Mouse (Mus musculus) heart, embryonic 10.5 days (tissue): ENCODE measurements around the gene Vipr2. TPM values are rescaled to one million over a fixed set of nuclear protein-coding genes. Genes with fewer than 3 reads are reported as not detected.

Experiments used
- DNase-seq: peaks from one replicate; pipeline ENCODE4 v3.0.0-alpha.2; 2017; ENCODE audit warnings: low spot score
- H3K27ac ChIP-seq: fragments of 300-500 bp; sonication (generic); 2 replicates; pipeline ENCODE4 v1.5.1; 2016; ENCODE audit warnings: mild to moderate bottlenecking
- H3K27me3 ChIP-seq: fragments of 300-500 bp; sonication (generic); 2 replicates; pipeline ENCODE4 v1.6.1; 2016; ENCODE audit warnings: mild to moderate bottlenecking; ENCODE audit not compliant: poor library complexity, insufficient read depth, severe bottlenecking
- H3K36me3 ChIP-seq: fragments of 300-500 bp; sonication (generic); 2 replicates; pipeline ENCODE4 v1.6.1; 2016; ENCODE audit warnings: mild to moderate bottlenecking, moderate library complexity
- H3K4me1 ChIP-seq: fragments of 300-500 bp; sonication (generic); 2 replicates; pipeline ENCODE4 v1.6.1; 2016; ENCODE audit warnings: mild to moderate bottlenecking
- H3K4me3 ChIP-seq: fragments of 300-500 bp; sonication (generic); 2 replicates; pipeline ENCODE4 v1.5.1; 2016; ENCODE audit warnings: mild to moderate bottlenecking, moderate library complexity
- H3K9me3 ChIP-seq: fragments of 300-500 bp; sonication (generic); 2 replicates; pipeline ENCODE4 v1.6.1; 2016; ENCODE audit warnings: mild to moderate bottlenecking, moderate library complexity
- WGBS: fragments of 180-500 bp; shearing (Covaris S2); methylation state at CpG from one replicate; pipeline ENCODE4 v1.1.7; 2016; 5-methylcytosine and 5-hydroxymethylcytosine counted together
- polyA plus RNA-seq: library from polyadenylated mRNA; unstranded; fragments of >200 nt; fragmentation: Nextera tagmentation; extraction: Ambion mirVana; gene quantifications from 2 replicates; pipeline ENCODE4 v1.2.1, GENCODE M21; 2016

Vipr2 gene
- polyA plus RNA-seq, 1 experiment from 2014 or later = 1.8 TPM

DNA sequence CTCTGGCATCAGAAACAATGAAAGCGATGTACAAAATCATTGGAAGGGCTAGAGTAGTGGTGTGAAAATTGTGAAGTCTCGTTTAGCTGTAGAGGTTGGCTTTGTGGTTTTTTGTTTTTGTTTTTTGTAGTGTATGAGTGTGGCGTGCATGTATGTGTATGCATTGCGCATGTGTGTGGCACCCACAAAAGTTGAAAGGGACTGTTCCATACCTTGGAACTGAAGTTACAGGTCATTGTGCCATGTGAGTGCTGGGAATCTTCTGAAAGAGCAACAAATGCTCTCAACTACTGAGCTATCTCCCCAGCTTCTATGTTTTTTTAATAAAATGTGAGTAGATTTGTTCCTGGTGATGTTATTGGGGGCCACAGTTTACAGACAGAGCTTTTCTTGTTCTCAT is 14.5 kb upstream of the Vipr2 start:
- WGBS = 85% methylated on average over 4 of the region's 4 CpGs
- Histone ChIP-seq H3K9me3 (peaks cover 24% of the 10 kb centered on the region), H3K4me3 (no peak overlapping the region), H3K27me3 (no peaks in the 10 kb centered on the region), H3K36me3 (peaks cover 41% of the 10 kb centered on the region), H3K27ac (no peak overlapping the region), H3K4me1 (no peaks in the 10 kb centered on the region)
- no peak for DNase-seq

DNA sequence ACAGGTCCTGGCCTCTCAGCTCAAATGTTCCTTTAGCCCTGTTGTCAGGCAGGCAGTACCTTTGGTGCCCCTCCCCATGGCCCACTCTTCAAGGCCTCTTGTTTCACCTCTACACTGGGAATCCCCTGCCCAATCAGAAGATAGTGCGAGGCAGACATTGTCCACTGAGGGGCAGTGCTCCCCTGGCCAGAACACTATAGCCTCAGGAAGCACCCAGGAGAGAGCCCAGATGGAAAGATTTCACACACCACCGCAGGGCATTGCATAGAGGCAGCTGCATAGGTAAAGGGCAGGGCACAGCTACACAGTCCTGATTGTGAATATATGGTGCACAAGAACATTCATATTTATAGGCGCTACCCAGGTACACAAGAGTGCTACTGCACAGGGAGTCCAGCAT is 6.5 kb upstream of the Vipr2 start:
- Histone ChIP-seq H3K27ac (no peak overlapping the region), H3K4me1 (no peaks in the 10 kb centered on the region), H3K4me3 (no peak overlapping the region), H3K9me3 (no peaks in the 10 kb centered on the region), H3K36me3 (no peaks in the 10 kb centered on the region), H3K27me3 (peaks cover 7% of the 10 kb centered on the region)
- no peak for DNase-seq
- WGBS = 23% methylated on average over 3 of the region's 3 CpGs

DNA sequence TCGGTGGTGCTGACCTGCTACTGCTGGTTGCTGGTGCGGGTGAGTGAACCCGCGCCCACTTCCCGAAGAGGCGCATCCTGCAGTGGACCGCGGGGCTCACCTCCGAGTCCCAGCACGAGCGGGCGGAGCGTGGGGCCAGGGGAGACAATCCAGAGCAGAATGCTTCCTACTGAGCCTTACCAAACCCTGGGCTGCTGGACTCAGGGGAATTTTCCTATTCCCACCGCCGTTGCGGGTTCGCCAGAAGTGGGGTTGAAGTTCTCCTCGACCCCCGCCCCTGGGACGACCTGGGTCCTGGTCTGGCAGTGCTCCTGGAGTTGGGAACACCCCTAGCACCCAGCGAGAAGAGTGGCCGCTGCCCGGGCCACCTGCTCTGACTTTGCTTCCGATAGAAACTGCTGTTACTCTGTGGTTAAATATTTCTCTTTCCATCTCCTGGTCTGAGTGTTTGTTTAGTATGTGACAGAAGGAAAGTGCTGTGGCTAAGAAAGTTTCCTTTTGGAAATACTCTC is 385 bp downstream of the Vipr2 start:
- H3K27me3 ChIP-seq = peaks cover 37% of the 10 kb centered on the region
- peaks cover 9% of the 10 kb centered on the region; the same call in 1 of the 2 replicates for H3K4me1 ChIP-seq
- peak overlapping the region; percentile 71; the same call in 1 of the 2 replicates for H3K27ac ChIP-seq
- H3K4me3 ChIP-seq = peak overlapping the region; percentile 65
- no peaks in the 10 kb centered on the region for H3K9me3 ChIP-seq
- DNase-seq = peak; percentile 78
- H3K36me3 ChIP-seq = no peaks in the 10 kb centered on the region
- WGBS = under 1% methylated on average over 24 of the region's 24 CpGs

DNA sequence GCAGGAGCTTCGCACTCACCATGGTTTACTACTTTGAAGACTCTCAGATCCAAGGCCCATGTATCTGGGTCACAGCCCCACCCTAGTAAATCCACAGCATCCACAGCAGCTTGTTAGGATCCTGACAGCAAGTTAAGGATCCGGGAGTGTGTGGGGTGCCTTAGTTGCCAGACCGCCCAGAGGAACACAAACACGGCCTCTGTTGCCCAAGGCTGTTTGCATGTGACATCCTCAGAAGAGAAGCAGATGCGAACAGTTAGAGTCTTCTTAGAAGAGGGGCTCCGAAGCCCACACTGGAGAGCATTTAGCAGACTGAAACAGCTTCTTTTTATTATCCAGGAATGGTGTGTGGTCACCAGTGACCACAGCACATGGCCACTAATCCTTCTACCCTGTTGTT is 5.6 kb downstream of the Vipr2 start:
- Histone ChIP-seq H3K4me1 (no peaks in the 10 kb centered on the region), H3K9me3 (no peaks in the 10 kb centered on the region), H3K4me3 (no peak overlapping the region), H3K27ac (no peak overlapping the region), H3K27me3 (peaks cover 17% of the 10 kb centered on the region), H3K36me3 (no peaks in the 10 kb centered on the region)
- DNase-seq = no peak
- WGBS = 74% methylated on average over 6 of the region's 6 CpGs

DNA sequence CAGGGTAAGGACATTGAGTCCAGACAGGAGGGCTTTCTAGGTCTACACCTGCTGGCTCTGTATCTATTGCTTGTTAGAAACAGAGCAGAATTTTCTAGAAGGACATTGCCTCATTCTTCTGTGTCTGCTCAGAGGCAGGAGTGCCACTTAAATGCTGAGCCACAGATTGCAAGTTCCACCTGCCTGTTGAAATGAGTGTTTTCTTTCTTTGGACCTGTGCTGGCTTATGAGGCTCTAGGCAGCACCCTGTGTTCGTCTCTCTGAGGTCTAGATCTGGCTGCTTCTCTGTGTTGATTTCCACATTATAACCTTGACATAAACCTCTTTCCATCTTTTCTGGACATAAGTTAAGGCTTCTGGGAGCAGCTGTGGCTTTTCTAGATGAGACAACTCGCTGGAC is 6.8 kb downstream of the Vipr2 start:
- no peak overlapping the region for H3K4me3 ChIP-seq
- H3K27me3 ChIP-seq = peaks cover 8% of the 10 kb centered on the region
- 70% methylated on average over 2 of the region's 2 CpGs for WGBS
- DNase-seq = no peak
- H3K9me3 ChIP-seq = no peaks in the 10 kb centered on the region
- no peaks in the 10 kb centered on the region for H3K4me1 ChIP-seq
- H3K27ac ChIP-seq = no peak overlapping the region
- H3K36me3 ChIP-seq = no peaks in the 10 kb centered on the region

DNA sequence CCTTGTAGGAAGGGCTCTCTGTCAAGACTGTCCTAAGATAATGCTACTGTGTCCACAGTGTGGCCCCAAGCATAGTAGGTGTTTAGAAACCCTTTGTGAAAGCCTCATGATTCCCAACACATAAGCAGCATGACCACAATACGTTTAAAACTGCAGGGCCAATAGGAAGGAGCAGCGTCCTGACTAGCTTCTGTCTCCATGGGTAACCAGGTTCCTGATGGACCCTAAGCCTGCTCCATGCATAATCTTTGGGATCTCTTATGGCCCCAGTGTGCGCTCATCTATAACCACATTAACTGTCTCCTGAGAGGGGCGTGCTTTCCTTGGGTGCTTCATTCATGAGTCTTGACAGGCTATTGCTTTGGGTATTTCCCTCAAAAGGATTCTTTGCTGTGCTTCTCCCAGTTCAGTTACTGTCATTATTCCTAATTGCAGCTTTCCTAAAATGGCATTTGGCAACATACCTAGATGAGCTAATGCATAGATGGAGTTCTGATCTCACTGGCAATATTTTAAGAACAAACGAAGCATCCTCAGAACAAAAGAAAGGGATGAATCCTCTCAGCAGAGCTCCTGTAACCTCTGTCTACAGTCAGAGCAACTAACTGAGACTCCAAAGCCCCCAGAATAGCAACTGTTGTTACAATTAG is 9.6 kb downstream of the Vipr2 start:
- 80% methylated on average over 5 of the region's 5 CpGs for WGBS
- DNase-seq = peak; percentile 66
- Histone ChIP-seq H3K27me3 (no peaks in the 10 kb centered on the region), H3K4me3 (no peak overlapping the region), H3K36me3 (no peaks in the 10 kb centered on the region), H3K27ac (no peak overlapping the region), H3K9me3 (no peaks in the 10 kb centered on the region), H3K4me1 (no peaks in the 10 kb centered on the region)

DNA sequence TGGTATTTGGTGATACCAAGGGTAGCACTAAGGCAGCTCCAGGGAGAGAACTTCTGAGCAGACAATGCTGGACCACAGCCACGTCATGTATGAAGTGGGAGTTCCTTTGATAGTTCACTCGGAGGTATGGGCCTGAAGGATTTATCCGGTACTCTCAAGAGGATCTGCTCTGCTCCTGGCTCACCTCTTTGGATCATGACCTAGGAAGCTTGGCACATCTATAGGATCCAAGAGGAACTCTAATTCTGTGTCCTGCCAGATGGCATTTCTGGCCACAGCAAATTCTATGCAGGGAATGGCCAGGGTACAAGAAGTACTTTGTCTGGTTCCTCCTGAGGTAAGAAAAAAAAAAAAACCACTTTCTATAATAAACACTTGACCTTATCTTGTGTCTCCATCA is 12.3 kb downstream of the Vipr2 start:
- no peak for DNase-seq
- no peaks in the 10 kb centered on the region for H3K36me3 ChIP-seq
- no peaks in the 10 kb centered on the region for H3K9me3 ChIP-seq
- H3K4me1 ChIP-seq = no peaks in the 10 kb centered on the region
- H3K27ac ChIP-seq = no peak overlapping the region
- WGBS = 79% methylated on average over 3 of the region's 3 CpGs
- H3K4me3 ChIP-seq = no peak overlapping the region
- no peaks in the 10 kb centered on the region for H3K27me3 ChIP-seq

DNA sequence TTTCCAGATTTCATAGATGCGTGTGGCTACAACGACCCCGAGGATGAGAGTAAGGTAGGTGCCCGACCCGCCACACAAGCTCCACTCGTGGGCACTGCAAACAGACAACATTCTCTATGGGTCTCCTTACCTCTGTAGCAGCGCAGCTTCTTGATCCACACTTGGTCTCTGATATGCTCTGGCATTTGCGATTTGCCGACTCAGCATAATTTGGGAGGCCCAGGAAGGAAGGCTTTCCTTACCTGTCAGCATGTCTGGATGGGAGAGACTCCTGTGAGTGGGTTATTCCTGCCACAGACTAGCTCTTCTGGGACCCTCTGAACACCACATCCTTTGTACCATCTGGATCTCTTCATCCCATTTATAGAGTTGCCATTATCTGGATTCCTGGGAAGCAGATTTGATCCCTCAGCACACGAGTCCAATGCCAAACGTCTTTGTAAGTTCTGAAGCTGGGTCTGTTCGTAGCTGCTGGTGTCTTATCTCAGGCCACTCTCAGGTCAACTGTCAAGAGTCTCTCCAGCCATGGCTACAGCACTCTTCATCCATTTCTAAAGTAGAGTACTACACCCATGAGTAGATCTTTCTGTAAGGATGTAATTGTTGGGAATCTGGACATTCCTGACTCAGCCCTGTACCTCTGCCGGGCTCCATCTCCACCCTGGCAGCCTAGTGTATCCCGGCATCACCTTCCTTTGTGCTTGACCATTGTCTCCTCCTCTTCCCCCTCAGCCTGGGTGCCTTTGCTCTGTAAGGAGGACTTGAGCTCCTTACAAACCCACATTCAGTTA is 17.4 kb downstream of the Vipr2 start:
- no peak overlapping the region for H3K4me3 ChIP-seq
- H3K27ac ChIP-seq = no peak overlapping the region
- H3K27me3 ChIP-seq = no peaks in the 10 kb centered on the region
- H3K4me1 ChIP-seq = no peaks in the 10 kb centered on the region
- no peaks in the 10 kb centered on the region for H3K36me3 ChIP-seq
- DNase-seq = peak; percentile 64
- no peaks in the 10 kb centered on the region for H3K9me3 ChIP-seq
- WGBS = 72% methylated on average over 14 of the region's 14 CpGs

DNA sequence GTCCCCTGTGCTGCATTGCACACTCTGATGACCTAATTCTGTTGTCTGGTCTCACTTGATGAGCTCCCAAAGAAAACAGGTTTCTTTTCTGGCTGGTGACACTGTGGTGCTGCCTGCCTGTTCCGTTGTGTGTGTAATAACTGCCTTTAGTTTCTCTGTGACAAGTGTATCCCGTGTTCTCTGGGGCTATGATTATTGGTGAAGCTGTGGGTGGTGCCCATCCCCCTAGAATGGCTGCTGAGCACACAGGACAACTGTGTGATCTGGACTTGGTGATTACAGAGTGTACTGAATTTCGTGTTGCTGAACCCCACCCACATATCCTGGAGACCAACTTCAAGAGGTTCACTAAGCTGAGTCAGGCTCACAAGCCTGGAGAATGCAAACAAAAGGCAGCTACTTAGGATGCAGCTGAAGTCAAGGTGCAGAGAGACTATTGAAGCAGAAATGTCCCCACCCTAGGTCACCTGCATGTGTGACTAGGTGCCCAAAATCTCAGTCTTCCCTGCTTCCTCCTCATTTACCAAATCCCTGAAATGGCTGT is 18.9 kb downstream of the Vipr2 start:
- Histone ChIP-seq H3K36me3 (no peaks in the 10 kb centered on the region), H3K4me1 (no peaks in the 10 kb centered on the region), H3K9me3 (no peaks in the 10 kb centered on the region), H3K27me3 (no peaks in the 10 kb centered on the region), H3K27ac (no peak overlapping the region), H3K4me3 (no peak overlapping the region)
- 69% methylated on average over 3 of the region's 3 CpGs for WGBS
- peak; percentile 28 for DNase-seq

DNA sequence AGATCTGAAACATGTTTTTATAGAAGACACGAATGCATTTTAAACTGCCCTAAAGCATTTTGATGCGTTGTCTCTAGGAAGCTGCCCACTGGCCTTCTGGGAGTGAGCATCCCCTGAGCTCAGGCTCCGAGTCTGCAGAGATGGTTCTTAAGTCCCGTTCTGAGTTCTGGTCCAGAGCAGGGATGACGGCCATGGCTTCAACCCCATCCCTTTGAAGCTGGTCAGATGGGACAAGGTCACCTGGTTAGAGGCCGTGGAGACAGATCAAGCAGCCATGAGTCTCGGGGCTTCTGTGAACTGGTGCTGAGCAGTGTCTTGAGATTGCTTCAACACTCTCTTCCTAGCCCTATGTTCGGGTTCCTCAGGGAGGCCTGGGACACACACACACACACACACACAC is 19.6 kb downstream of the Vipr2 start:
- no peaks in the 10 kb centered on the region for H3K27me3 ChIP-seq
- peak; percentile 61 for DNase-seq
- WGBS = 84% methylated on average over 8 of the region's 8 CpGs
- no peak overlapping the region for H3K27ac ChIP-seq
- H3K4me3 ChIP-seq = no peak overlapping the region
- no peaks in the 10 kb centered on the region for H3K36me3 ChIP-seq
- H3K9me3 ChIP-seq = no peaks in the 10 kb centered on the region
- no peaks in the 10 kb centered on the region for H3K4me1 ChIP-seq

DNA sequence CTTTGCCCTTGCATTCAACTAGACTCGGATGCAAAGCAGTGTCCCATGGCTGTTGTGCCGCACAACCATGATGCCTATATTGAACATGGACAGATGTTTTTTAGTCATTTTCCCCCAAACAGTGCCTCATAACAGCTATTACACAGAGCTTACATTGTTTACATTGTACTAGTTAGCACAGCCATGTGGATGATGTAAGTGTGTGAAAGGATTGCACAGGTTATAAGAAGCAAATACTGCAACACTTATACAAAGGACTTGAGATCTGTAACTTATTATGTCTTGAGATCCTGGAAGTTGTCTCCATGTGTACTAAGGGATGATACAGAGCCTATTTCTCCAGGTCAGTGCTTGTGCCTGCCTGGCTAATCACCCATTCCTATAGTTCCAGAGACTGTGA is 24.4 kb downstream of the Vipr2 start:
- Histone ChIP-seq H3K4me3 (no peak overlapping the region), H3K4me1 (no peaks in the 10 kb centered on the region), H3K9me3 (no peaks in the 10 kb centered on the region), H3K36me3 (no peaks in the 10 kb centered on the region), H3K27me3 (no peaks in the 10 kb centered on the region), H3K27ac (no peak overlapping the region)
- WGBS = 84% methylated on average over 2 of the region's 2 CpGs
- DNase-seq = no peak

DNA sequence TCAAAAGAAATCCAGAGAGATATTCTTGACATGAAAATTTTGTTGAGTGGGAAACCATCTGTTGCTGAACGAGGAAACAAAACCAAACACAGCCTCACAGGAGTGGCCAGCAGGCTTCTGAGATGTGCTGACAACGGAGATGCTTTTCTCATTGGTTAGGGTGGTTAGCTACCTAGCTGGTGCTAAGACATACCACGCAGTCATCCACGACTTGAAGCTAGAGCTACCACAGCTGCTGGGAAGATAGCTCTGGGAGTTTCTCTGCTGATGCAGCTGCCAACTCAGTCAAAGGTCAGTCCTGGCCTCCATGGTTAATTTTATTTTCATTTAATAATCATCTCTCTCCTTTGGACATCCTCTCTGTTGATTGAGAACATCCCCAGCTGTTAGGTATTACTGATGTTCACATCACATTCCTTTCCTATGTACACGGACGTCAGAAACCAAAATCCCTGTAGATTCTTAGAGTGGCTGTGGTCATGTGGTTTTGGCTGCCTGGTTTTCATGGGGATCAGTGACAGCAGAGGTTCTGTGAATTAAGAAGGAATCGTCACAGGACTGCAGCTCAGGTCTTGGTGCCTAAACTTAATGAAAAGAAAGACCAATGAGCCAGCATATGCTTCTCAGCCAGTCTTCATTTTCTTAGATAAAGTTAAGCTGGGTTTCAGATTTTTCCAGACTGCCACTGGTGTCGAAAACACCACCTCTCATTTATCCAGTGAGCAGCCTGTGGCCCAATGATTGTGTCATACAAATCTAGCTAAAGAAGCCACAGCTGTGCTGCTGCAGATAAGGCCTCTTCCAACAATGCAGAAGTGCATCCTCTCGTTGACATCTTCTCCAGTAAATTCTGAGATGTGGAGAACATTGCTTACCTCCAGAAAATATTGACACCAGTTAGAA is 32.2 kb downstream of the Vipr2 start:
- no peak for DNase-seq
- Histone ChIP-seq H3K27me3 (no peaks in the 10 kb centered on the region), H3K9me3 (no peaks in the 10 kb centered on the region), H3K4me3 (no peak overlapping the region), H3K27ac (no peak overlapping the region), H3K36me3 (no peaks in the 10 kb centered on the region), H3K4me1 (no peaks in the 10 kb centered on the region)
- WGBS = 73% methylated on average over 9 of the region's 9 CpGs
